Mouse (Mus musculus): Measurements from ENCODE around the gene Tgif1. TPM values are rescaled to one million over a fixed set of nuclear protein-coding genes. Genes with fewer than 3 reads are reported as not detected.
A peak's percentile ranks its signal among the peaks of the same experiment; 100 is the strongest.

Gene Tgif1
- total RNA-seq, 2 experiments from 2014 or later, result 1.5 to 1.6 TPM

DNA sequence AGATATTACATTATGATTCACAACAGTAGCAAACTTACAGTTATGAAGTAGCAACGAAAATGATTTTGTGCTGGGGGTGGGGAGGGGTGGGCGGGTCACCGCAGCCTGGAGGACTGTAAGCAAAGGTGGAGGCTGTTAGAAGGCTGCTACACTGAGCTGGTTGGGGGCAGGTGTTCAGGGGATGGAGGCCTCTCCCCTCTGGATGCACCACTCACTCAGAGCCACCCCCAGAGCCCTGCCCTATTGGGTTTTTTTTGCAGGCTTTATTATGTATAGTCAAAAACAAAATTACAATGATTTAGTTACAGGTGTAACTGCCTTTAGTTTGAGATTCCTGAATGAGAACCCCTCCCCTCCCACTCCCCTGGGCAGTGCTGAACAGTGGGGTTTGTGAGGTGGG lies 11.3 kb upstream of the Tgif1 start:
- intact Hi-C loops (cut with DNase I), result no loop called here
- DNase-seq (ENCODE audit: extremely low spot score in 1 of 2, low spot score in 2 of 2), result no peak
- no peak overlapping the region for H3K27ac ChIP-seq
- H3K4me3 ChIP-seq, result no peak overlapping the region
- no peak for TF ChIP-seq CTCF (IDR thresholded peaks at IDR 0.05)

DNA sequence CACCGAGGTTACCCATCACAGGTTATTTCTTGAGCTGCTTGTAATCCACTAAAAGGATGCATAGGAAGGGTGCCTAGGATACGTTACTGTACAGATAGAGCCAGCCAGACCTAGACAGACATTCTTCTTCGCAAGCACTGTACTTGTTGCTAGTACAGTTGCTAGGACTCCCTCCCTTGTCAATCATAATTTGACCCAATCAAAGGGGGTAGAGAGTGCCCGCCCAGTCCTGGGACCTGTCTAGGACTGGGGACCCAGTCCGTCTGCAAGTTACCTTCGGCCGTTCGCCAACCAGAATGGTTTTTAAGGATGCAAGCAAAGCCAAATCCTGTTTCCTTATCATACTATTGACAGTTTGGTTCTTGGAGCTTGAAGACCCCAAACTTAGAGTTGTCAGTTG lies 10.8 kb upstream of the Tgif1 start:
- H3K4me3 ChIP-seq, result no peak overlapping the region
- no peak for TF ChIP-seq CTCF (IDR thresholded peaks at IDR 0.05)
- intact Hi-C loops (cut with DNase I), result no loop called here
- no peak for DNase-seq (ENCODE audit: extremely low spot score in 1 of 2, low spot score in 2 of 2)
- no peak overlapping the region for H3K27ac ChIP-seq

DNA sequence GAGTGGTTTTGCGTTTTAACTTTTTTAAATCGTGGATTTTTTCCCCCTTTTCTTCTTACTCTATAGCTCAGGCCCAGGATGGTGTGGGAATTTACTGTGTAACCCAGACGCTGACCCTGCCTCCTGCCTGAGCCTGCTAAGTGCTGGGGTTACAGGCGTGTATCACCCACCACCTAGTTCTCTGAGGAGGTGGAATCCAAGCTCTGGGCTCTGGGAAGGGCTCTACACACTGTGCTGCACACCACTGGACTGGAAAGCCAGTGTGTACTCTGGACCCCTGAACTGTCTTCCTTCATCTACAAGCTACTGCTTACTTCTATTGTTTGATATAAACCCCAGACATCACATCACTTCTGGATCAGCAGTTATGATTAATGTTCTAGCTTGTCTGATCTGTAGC lies 5.5 kb upstream of the Tgif1 start:
- intact Hi-C loops (cut with DNase I), result no loop called here
- no peak for DNase-seq (ENCODE audit: extremely low spot score in 1 of 2, low spot score in 2 of 2)
- H3K4me3 ChIP-seq, result no peak overlapping the region
- H3K27ac ChIP-seq, result no peak overlapping the region
- no peak for TF ChIP-seq CTCF (IDR thresholded peaks at IDR 0.05)

DNA sequence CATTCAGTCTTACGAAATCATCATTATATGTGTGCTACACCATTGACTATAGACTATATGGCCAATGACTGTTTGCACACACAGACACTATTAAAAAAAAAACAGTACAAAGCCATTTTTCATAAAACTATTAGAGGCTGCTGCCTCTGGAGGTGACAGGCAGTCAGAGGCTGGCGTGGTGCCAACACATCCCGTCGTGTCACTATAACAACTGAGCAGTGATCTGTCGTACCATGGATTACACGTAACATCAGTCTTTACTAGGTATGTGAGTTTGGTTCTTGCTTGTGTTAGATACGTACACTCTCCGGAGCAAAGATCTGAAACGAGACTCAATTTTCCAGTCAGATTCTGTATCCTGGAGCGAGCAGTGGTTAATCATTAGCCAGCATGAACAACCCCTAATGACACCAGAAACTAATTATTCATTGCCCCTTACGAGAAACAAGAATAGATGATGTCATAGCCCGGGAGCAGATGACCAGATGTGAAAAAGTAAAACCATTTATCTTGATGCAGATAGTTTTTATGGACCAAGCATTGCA lies 3.6 kb upstream of the Tgif1 start:
- no peak for TF ChIP-seq CTCF (IDR thresholded peaks at IDR 0.05)
- H3K4me3 ChIP-seq, result no peak overlapping the region
- no peak for DNase-seq (ENCODE audit: extremely low spot score in 1 of 2, low spot score in 2 of 2)
- intact Hi-C loops (cut with DNase I), result no loop called here
- H3K27ac ChIP-seq, result no peak overlapping the region

DNA sequence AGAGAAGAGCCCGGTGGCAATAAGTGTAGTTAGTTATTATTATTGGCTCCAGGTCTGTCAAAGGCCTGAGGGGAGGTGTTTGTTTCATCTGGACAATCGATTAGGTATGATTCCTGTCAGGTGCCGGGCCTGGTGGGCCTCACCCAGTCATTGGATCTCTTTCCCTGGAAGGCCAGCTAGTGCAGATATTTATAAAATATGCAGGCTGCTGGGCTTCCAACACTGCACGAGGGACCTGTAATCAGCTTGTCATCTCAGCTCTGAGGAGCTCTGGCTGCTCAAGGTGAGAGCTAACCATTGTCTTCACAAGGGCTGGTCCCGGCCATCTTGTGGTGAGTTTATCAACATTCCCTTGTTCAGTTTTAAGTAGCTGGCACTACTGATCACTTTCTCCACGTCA lies 675 bp upstream of the Tgif1 start:
- DNase-seq (ENCODE audit: extremely low spot score in 1 of 2, low spot score in 2 of 2), result no peak
- intact Hi-C loops (cut with DNase I), result no loop called here
- TF ChIP-seq CTCF (IDR thresholded peaks at IDR 0.05), result no peak
- Histone ChIP-seq H3K27ac (no peak overlapping the region), H3K4me3 (no peak overlapping the region)

DNA sequence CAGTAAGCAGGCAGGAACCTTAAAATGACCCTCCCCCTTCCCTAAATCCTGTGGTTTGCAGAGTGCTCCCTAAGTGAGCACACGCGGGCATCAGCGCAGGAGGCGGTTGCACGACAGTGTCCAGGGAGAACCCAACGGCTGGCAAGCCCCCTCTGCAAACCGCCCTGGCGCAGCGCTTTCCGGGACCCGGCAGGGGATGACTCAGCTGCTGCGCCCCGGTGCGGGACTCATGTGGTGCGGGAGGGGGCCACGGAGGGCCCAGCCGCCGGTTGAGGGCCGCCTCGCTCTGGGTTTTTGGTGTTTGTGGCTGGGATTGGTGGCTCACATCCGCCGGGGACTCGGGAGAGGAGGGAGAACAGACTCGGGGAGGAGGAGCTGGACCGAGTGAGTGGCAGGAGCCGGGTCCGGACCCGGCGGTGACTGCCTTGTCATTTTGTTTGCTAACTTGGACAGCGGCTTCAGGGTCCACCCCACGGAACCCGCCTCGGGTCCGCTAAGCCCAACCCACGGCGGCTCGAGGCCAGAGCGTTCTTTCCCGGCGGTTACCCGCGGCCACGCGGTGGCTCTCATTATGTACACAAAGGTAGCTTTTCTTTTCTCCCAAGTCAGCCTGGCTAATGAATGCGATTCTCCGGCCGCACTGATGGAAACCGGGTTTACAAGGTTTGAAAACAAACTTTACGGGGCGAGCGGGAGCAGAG lies 510 bp downstream of the Tgif1 start:
- TF ChIP-seq CTCF (IDR thresholded peaks at IDR 0.05), result no peak; the same call in none of the 2 replicates

DNA sequence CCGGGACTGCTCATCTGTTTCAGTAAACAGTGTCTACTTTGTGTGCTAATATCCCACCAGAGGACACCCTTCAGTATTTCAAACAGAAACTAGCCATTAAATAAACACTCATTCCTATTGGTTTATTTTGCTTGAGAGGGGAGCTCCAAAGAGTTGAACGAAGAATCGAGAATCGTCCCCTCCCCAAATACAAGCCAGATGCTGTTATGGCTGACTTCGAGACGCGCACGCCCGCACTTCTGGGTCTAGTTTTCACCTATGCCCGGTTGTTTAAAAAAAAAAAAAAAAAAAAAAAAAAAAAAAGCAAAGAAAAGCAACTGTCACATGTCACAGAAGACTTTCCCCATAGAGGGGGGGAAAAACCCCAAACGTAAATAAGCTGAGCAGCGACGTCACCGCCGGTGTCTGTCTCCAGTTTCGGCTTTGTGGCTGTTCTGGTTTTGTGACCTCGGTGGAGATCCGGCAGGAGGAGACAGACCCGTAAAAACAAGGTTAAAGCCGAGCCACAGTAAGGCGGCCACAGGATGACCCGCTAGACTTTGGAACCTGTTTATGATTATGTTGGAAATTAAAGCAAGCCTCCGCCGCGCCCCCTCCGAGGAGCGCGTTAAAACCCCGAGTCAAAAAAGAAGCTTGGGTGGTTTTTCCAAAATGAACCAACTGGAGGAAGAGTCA lies 1.2 kb downstream of the Tgif1 start:
- Histone ChIP-seq H3K27ac (peak overlapping the region; percentile 81; the same call in 1 of the 2 replicates), H3K4me3 (peak overlapping the region; percentile 55)
- TF ChIP-seq CTCF (IDR thresholded peaks at IDR 0.05), result no peak
- DNase-seq (ENCODE audit: extremely low spot score in 1 of 2, low spot score in 2 of 2), result no peak
- intact Hi-C loops (cut with DNase I), result no loop called here

More for the DNA sequence above, 510 bp downstream of the Tgif1 start:
- peak overlapping the region; percentile 81 for H3K27ac ChIP-seq
- peak overlapping the region; percentile 55 for H3K4me3 ChIP-seq
- peak; percentile 52 to 59 for DNase-seq (ENCODE audit: extremely low spot score in 1 of 2, low spot score in 2 of 2)
- intact Hi-C loops (cut with DNase I), result no loop called here

DNA sequence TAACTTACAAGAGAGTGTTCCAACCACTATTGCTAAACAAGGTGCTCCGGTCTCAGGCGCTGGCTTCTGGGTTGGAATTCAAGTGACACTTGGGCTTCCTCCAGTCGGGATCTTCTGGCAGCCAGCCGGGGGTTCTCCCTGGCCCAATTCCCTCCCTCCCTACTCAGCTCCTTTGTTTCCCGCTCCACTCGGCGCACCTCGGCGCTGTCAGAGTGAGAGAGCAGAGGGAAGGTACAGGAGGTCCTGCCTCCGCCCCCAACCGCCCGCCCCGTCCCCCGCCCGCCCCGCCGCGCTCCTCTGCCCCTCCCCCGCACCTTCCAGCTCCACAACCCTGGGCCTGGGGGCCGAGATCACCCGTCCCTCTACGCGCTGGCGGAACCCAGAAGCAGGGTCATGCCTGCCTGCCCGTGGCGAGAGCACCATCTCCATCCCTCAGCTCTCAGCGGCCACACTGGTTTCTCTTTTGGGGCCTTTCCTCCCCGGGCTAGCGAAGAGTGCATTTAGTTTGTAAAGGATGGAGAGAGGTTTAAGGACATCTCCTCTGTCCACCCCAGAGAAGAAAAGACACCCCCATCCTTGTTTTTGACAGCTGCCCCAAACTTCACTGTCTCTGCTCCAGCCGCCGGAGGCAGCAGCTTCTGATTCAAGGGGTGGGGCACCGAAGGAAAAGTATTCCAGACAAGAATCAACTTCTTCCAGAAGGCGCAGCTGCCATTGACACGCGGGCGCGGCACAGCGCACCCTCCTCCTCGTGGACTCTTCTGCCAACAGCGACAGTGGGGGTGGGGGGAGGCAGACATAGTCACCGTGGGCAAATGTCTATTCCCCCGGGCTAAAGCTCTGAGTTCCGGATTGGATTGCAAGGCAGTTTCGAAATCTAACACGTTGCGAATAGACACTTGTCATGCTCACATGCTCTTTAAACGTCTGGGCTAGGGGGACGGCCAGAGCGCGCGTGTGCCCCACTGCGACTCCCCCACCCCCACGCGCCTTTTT lies 2.1 kb downstream of the Tgif1 start:
- TF ChIP-seq CTCF (IDR thresholded peaks at IDR 0.05), result no peak
- intact Hi-C loops (cut with DNase I), result no loop called here
- peak overlapping the region; percentile 57 for H3K27ac ChIP-seq
- peak overlapping the region; percentile 55 for H3K4me3 ChIP-seq
- DNase-seq (ENCODE audit: extremely low spot score in 1 of 2, low spot score in 2 of 2), result no peak

DNA sequence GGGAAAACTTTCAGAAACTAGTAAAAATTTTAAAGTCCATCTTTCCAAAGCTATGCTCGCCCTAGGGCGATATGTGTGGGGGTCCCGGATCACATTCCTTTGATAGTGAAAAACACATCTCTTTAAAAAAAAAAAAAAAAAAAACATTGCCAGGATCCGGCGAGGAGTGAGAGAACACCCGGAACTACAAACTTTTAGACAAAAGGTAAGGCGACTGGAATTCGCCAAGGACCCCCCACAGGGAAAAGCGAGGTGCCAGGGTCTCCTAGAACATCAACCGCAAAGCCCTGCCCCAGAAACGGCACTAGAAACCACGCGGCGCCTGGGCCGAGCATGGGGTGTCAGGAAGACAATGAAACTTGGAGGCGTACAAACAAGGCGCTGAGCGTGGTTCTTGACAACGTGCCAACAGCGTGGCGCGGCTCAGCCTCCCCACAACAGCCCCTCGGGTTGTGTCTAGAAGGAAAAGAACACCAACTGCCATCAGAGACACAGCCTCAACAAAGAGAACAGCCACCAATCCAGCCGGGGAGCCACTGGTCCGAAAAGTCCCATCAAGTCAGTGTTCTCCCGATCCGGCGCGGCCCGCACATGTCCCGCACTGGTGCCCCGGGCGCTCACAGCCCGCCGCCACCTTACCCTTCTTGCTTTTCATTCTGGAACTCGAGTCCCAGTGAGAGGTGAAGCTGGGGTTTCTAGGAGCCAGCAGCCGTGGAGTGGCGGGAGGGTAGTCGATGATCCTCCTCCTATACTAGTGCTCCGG lies 2.9 kb downstream of the Tgif1 start:
- Histone ChIP-seq H3K27ac (peak overlapping the region; percentile 18), H3K4me3 (peak overlapping the region; percentile 55)
- DNase-seq (ENCODE audit: extremely low spot score in 1 of 2, low spot score in 2 of 2), result peak in 1 of 2 experiments; percentile 29
- no peak for TF ChIP-seq CTCF (IDR thresholded peaks at IDR 0.05)
- intact Hi-C loops (cut with DNase I), result no loop called here

DNA sequence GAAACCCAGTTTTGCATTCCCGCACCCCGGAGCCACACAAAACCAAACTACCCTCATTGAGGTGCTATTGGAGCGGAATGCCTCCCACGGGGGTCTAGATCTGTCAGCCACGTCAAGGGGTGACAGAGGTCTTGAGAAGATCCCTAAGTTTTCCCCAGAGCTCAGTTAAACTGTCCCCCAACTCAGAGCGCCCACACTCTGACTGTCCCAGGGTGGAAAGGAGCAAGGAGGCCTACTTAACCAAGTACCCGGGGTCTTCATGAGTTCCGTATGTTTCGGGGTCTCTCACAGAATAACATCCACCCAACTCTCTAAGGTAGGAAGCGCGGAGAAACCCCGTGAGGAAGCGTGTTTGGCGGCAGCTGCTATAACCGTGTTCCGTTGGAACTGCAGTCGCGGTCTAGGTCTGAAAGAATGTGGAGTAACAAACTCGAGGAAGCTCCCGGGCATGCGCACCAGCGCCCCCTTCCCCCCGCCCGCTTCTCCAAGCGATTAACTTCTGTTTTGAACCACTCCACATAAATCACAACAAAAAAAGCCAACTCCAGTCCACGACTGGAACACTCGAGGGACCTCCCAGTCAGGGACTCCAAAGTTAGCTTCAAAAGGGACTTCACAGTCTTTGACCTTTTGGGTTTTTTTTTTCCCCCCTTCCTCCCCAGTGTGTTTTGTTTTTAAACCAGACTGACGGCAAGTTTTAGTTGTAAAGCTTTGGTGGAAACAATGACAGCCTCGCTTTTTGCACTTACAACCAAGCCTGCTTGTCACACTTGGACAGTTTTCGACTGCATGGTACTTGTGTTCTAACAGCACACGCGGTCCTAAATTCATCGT lies 3.7 kb downstream of the Tgif1 start:
- intact Hi-C loops (cut with DNase I), result no loop called here
- Histone ChIP-seq H3K4me3 (peak overlapping the region; percentile 55), H3K27ac (peak overlapping the region; percentile 25; the same call in 1 of the 2 replicates)
- TF ChIP-seq CTCF (IDR thresholded peaks at IDR 0.05), result no peak; the same call in 1 of the 2 replicates
- DNase-seq (ENCODE audit: extremely low spot score in 1 of 2, low spot score in 2 of 2), result peak; percentile 38 to 44
